Mouse (Mus musculus) ES-E14 (cell line): Measurements from ENCODE around the gene Hk1. TPM values are rescaled to one million over a fixed set of nuclear protein-coding genes. Genes with fewer than 3 reads are reported as not detected.

Experiments
- DNase-seq: peaks from one replicate; pipeline ENCODE4 v3.0.0-alpha.2; 2013; ENCODE audit warnings: low read depth, low spot score
- H3K27ac ChIP-seq: 2 replicates; pipeline ENCODE4 v1.5.1; 2012; ENCODE audit warnings: low read depth, mild to moderate bottlenecking, low read length, moderate library complexity, mixed read lengths; ENCODE audit not compliant: poor library complexity, insufficient read depth, severe bottlenecking
- H3K36me3 ChIP-seq: 2 replicates; pipeline ENCODE4 v1.6.1; 2012; ENCODE audit warnings: mild to moderate bottlenecking, low read length, moderate library complexity, mixed read lengths; ENCODE audit not compliant: control insufficient read depth, poor library complexity, insufficient read depth, severe bottlenecking
- H3K4me1 ChIP-seq, 2 experiments: fragments of 150-350 bp in 1 of 2; sonication (generic) in 1 of 2; 2 replicates each; pipeline ENCODE4 v1.6.1; 2012; ENCODE audit warnings: low read length in 2 of 2, mild to moderate bottlenecking in 1 of 2, mixed read lengths in 1 of 2; ENCODE audit not compliant: control insufficient read depth in 2 of 2, insufficient read depth in 2 of 2, poor library complexity in 1 of 2
- H3K4me3 ChIP-seq, 2 experiments: fragments of 150-350 bp in 1 of 2; sonication (generic) in 1 of 2; 2 replicates each; pipeline ENCODE4 v1.5.1; 2012; ENCODE audit warnings: low read length in 2 of 2, low read depth in 1 of 2, mild to moderate bottlenecking in 1 of 2, mixed read lengths in 1 of 2; ENCODE audit not compliant: insufficient read depth in 1 of 2, poor library complexity in 1 of 2, severe bottlenecking in 1 of 2
- H3K9ac ChIP-seq: 2 replicates; pipeline ENCODE4 v1.6.1; 2012; ENCODE audit warnings: low read depth, mild to moderate bottlenecking, low read length, mixed read lengths; ENCODE audit not compliant: poor library complexity, insufficient read depth, severe bottlenecking
- H3K9me3 ChIP-seq: fragments of 150-350 bp; sonication (generic); 2 replicates; pipeline ENCODE4 v1.6.1; 2012; ENCODE audit warnings: low read depth, mild to moderate bottlenecking, low read length; ENCODE audit not compliant: control insufficient read depth, insufficient read depth
- CHD2 ChIP-seq: IDR thresholded peaks from 2 replicates; pipeline ENCODE4 v1.6.1; 2014; ENCODE audit warnings: mild to moderate bottlenecking, low read depth, low read length, inconsistent platforms
- HCFC1 ChIP-seq: IDR thresholded peaks from 2 replicates; pipeline ENCODE4 v1.6.1; 2012; ENCODE audit warnings: low read length, inconsistent platforms, borderline replicate concordance; ENCODE audit not compliant: insufficient read depth
- MAFK ChIP-seq: IDR thresholded peaks from 2 replicates; pipeline ENCODE4 v1.6.1; 2014; ENCODE audit warnings: mild to moderate bottlenecking, low read depth, low read length, inconsistent platforms; ENCODE audit not compliant: insufficient read depth
- ZC3H11A ChIP-seq: IDR thresholded peaks from 2 replicates; pipeline ENCODE4 v1.6.1; 2012; ENCODE audit warnings: low read depth, mild to moderate bottlenecking, inconsistent platforms, low read length, borderline replicate concordance
- ZNF384 ChIP-seq: IDR thresholded peaks from 2 replicates; pipeline ENCODE4 v1.6.1; 2012; ENCODE audit warnings: low read depth, low read length, inconsistent platforms
- in situ Hi-C, 2 experiments: fragments of 600-800 bp; cut with MboI; formaldehyde crosslinking; loops; one replicate each; pipeline ENCODE4 v1.15.1; 2025; ENCODE audit warnings: low sequenced_read_pairs in 2 of 2, inconsistent platforms in 1 of 2; ENCODE audit not compliant: unreplicated experiment in 2 of 2
- total RNA-seq: library from RNA; depleted of rRNA; stranded (reverse); fragments of 300-350 nt; gene quantifications from 2 replicates; pipeline ENCODE4 v1.2.3, GENCODE M21; 2012; rRNA removed

Gene Hk1
- total RNA-seq, 1 experiment = 18.8 TPM

DNA sequence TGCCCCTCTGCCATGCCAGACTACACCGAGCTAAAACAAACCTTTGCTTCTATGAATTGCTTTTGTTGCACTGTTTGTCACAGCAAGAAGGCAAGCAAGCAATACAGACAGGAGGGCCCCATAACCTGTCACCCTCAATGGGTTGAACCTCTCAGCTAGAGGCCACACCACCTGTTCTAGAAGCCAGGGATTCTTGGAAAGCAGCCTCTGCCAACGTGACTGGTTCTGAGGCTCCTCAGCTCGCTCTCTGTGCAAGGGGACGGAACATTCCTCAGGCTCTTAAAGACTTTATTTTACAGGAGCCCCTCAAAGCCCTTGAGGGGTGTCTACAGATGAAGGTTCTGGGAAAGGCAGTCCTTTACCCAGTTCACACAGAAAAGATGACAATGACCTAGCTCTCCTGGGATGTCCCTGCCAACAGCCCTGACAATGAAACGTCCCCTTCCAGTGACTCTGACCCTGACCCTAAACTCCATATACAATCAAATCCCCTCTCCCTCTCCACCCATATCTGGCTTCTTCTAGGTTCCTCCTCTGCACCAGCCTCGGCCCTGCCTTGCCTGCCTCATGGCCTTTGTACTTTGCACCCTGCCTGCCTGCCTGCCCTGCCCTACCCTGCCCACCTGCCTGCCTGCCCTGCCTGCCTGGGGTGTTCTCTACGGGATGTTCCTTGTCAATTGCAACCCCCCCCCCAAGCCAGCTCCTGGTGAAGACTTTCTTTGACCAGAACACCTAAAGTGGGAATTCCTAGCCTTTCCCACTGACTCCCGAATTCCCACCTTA is 158.8 kb downstream of the Hk1 start:
- DNase-seq = no peak
- no peak overlapping the region for H3K9ac ChIP-seq
- in situ Hi-C loops = no loop called here
- H3K36me3 ChIP-seq = no peaks in the 10 kb centered on the region
- no peak overlapping the region for H3K4me3 ChIP-seq
- no peak overlapping the region for H3K27ac ChIP-seq
- peaks cover 9 to 15% of the 10 kb centered on the region in 2 experiments; a peak in 3 of 4 replicates for H3K4me1 ChIP-seq
- TF ChIP-seq ZC3H11A (no peak), HCFC1 (no peak), MAFK (no peak), ZNF384 (no peak), CHD2 (no peak)
- H3K9me3 ChIP-seq = no peaks in the 10 kb centered on the region

Other genes with a start within 250 kb of the Hk1 start
- 0.63 and 0.94 TPM in 2 replicates for gene Neurog3, start 246.8 kb downstream of the Hk1 start, total RNA-seq
- 6.9 and 7.5 TPM in 2 replicates for gene Fam241b, start 236.0 kb downstream of the Hk1 start, total RNA-seq
- gene Tspan15, start 148.7 kb downstream of the Hk1 start, total RNA-seq = 10.1 and 26.3 TPM in 2 replicates
- gene Tacr2, start 127.5 kb downstream of the Hk1 start, total RNA-seq = 0.18 and 0.26 TPM in 2 replicates
- 0.63 and 3.3 TPM in 2 replicates for gene Hkdc1, start 42.6 kb upstream of the Hk1 start, total RNA-seq
- gene 4930507D05Rik, start 69.6 kb upstream of the Hk1 start, total RNA-seq = 1.4 and 1.5 TPM in 2 replicates
- 50.0 and 54.7 TPM in 2 replicates for gene Supv3l1, start 69.8 kb upstream of the Hk1 start, total RNA-seq
- 21.7 and 32.1 TPM in 2 replicates for gene Vps26a, start 106.9 kb upstream of the Hk1 start, total RNA-seq
- 5.4 and 33.6 TPM in 2 replicates for gene Srgn, start 147.5 kb upstream of the Hk1 start, total RNA-seq
- gene Kif1bp, start 198.5 kb upstream of the Hk1 start, total RNA-seq = 12.7 and 17.3 TPM in 2 replicates
- gene Ddx21, start 222.4 kb upstream of the Hk1 start, total RNA-seq = 164 and 185 TPM in 2 replicates